Mouse (Mus musculus) right cerebral cortex, adult 2 months (tissue): ENCODE measurements at regions not wholly inside any gene's neighbourhood (a gene's known extent, or its start where the extent isn't known, plus 50 kb on each side); places are given as distances from the start of the nearest gene placed in this dataset.
"Not testable (repeated sequence)": the region's sequence is repeated elsewhere in the genome, so short reads cannot be mapped to it uniquely, and the experiment has no call there.

Experiments
- DNase-seq, 2 experiments: peaks; one replicate each; pipeline ENCODE4 v3.0.0; 2021 to 2022; ENCODE audit warnings: low spot score in 2 of 2

DNA sequence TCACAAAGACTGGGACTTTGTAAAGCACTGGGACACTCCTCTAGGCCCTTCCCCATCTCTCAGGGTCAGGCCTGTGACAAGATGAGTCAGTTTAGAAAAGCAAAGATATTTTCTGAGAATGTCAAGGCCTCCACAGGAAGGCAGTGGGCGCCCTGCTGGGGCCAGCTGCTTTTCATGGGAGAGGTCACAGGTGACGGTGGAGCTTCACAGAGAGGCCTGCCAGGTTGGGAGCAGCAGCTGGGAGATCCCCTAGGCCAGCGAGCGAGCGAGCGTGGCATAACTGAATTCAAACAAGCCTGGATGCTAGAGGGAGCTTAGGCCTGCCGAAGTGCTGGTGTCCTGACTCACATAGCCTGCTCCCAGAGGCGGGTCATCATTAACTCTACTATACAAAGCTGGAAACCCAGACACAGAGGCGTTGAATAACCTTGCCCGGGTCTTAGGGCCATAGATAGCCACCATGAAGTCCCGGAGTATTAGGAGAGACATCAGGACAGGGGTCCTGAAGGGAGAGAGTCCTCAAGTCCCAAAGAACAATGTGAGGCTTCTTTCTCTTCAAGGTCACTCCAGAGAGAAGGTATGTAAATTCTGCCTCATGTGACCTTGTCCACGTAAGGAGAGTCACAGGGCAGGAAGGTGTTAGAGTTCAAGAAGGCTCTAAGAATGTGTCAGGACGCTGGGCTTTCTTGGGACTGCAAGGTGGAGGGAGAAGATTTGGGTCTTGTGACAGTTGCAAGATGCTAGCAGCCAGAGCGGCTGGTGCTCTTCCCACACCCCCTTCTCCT is 174.3 kb upstream of the Sulf2 start:
- DNase-seq: no peak

DNA sequence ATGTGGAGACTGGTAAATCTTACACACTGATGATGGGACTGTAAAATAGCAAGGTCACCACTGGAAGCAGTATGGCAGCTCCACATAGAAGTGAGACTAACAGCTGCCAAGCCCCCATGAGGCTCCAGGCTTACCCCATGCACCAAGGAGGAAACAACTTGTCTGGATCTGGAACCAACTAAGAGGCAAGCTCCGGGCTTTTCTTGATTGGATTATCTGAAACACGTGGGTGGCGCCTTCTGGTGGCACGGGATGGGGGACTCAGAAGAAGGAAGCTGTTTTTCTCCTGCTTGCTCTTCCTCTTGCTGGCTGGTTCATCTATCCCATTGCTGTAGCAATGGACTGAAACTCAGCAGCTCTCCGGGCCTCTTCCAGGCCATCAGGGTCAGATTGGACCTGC is 171.5 kb upstream of the Sulf2 start:
- DNase-seq: no peak

DNA sequence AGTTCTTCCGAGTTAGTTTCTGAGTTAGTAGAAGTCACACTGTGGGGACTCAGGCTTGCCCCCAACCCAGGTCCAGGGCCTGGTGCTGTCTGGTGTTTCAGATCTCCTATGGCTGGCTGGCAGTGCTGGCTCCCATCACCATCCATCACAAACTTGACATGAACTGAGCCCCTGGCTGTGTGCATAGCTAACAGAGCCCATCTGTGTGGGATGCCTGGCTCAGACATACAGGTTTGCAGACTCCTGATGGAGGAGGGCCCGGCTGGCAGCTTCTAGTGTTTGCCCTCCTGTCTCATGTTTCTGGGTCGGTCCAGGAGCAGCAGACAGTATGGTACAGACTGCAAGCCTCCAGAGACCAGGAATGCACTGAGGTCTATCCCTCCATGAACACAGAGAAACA is 169.5 kb upstream of the Sulf2 start:
- no peak for DNase-seq

DNA sequence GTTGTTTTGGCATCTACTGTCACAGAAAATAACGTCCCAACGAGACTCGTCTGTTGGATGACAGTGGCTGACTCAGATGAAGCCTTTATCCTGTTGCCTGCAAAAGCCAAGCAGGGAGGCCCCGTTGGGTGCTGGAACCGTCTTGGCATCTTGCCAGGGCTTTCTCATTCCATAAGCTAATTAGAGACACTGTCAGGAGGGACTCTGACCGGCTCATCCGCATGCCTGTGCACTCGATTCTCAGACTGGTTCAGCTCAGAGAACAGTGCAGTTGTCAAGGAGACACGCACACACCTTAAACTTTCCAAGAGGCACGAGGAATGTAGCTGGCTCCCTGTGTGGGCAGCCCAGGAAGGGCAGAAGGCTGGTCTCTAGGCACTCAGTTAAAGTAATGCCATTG is 169.0 kb upstream of the Sulf2 start:
- peak; percentile 38 to 52 for DNase-seq

DNA sequence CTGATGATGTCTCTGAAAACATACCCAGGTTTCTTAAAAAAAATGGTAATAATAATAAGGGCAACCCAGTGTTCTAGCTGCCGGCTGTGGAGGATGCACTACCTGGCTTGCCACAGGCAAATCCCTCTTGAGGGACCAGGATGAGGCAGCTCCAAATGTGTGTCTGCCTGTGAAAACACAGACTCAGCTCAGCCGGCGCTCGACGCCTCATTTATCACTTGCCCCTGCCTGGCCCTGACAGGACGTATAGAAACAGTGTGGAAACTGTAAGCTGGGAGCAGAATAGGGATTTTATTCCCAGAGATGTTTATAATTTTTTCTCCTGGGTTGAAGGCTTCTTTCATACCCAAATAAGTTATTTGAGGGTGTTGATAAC is 167.2 kb upstream of the Sulf2 start:
- DNase-seq: no peak

DNA sequence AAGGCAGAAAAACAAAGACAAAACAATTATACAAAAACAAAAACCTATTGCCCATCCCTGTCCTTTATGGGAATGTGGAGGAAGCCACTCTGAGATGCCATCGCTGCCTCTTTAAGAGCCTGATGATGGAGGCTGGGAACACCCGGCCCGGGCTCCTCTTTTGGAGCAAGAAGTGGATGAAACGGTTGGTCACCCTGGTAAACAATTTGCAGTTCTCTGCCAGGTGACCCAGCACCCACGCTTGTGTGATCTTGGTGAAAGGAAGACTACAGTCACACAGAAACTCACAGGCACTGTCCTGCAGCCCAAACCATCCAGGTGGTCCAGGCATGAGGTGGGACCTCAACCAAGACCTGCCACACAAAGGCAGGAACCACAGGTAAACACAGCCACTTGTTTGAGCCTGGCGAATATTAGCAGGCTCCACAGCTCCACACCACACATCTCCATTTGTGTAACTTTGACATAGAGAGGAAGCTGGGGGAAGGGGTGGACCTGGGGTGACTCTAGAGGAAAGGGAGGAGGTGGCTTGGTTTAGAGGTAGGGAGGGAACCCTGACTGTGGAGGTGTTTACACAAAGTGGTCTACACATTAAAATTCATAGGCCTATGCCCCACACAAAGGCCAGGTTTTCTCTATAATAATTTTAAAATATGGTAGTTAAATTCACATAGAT is 166.7 kb upstream of the Sulf2 start:
- DNase-seq: no peak

DNA sequence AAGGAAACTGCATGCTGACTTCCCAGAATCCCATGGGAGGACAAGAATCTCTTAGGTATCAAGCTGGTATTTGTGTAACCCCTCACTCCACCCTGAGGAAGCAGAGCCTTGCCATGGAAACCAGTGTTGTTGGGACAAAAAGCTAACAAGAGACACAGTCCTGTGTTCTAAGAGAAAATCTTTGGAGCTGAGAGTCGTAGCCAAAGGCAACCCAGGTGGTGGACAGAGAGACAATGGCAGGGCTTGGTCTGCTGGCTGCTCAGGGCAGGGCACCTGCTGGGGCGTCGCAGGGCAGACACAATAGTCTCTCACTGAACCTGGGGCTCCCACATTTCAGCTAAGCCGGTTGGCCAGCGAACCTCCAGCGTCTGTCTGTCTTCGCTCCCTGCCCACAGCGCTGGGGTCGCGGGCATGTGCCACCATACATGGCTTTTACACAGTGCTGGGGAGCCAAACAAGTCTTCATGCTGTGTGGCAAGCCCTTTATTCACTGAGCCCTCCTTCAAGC is 161.0 kb upstream of the Sulf2 start:
- DNase-seq: no peak

DNA sequence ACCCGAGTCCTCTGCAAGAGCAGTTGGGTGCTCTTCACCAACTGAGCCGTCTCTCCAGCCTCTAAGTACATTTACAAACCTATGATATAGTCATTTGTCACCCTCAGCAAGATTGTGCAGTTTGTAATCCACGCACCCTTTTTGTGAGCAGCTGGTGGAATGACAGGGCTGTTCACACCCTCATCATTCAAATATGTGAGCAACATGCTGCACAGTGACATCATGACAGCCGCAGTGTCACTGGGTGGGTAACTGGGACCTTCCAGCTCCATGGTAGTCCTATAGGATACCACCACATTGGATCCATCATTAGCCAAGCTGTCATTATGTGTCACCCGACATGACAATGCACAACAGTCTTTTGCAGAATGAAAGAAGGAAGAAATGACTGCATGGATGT is 155.0 kb upstream of the Sulf2 start:
- peak in 1 of 2 experiments; percentile 16 for DNase-seq

DNA sequence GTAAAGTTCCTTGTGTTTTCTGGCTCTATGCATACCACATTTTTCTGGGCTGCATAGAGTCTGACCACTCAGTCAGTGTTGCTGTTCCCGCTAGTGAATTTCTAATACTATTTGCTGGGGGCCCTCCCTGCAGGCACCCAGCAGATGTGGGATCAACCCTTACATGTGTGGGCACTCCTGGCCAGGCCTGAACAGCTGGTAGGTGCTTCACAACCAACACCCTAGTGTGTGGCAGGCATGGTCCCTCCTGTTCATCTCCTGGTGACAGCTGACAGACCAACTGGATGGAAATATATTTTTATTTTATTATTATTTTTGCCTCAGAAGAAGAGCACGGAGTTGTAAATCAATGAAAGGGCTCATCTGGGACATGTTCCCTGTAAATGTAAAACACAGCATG is 154.4 kb upstream of the Sulf2 start:
- DNase-seq: no peak

DNA sequence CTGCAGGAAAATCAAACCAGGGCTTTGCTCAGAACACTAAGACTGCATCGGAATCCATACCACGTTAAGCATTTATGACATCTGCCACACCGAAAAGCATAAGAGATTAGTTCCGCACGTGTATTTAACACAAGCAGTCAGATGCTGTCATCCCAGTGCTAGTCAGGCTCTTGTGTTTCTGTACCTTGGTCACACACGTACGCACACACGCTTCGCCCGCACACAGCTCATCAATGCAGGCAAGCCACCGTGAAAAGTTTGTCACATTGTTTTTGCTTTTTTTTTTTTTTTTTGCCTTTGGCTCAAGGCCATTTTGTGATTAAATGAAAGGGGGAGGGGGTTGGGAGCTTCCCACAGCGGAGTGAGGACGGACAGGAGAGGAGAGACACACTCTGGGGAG is 152.1 kb upstream of the Sulf2 start:
- no peak for DNase-seq

DNA sequence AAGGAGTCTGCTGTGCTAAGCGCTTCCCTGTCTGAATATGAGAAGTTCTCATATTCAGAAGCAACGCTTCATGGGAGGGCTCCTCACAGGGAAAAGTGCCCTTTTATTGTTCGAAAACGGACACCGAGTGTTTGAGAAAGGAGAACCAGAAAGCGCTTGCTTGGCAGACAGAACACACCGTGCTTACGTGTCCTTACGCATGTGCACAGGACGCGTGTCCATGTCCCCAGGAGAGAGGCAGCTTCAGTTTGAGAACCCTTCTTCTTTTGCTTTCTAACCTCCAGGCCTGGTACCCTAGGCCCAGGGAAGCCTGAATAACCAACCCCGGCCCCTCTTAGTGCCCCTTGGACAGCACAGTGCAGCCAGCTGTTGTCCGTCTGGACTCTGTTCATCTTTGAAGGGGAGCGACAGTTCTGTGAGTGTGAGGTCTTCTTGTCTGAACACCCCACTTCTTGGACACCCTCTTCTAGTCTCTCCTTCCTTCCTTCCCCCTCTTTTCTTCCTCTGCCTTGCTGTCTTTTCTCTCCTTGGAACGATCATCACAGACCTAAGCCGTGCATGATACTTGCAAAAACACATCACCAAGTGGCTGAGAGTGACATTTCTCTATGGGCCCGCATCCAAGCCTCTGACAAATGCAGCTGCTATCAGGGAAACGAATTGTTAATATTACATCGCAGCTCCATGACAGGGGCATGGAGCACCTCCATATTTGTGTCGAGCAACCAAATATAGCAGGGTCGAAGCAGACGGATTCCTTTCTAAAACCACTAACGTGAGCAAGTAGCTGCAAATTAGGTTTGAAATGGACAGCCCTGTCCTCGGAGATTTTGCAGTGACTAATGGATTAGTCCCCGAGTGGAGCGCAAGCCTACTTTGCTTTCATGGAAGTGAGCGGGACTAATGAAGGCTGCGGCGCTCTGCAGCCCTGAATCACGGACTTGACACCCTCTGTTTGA is 149.9 kb upstream of the Sulf2 start:
- DNase-seq: peak in 1 of 2 experiments; percentile 9

DNA sequence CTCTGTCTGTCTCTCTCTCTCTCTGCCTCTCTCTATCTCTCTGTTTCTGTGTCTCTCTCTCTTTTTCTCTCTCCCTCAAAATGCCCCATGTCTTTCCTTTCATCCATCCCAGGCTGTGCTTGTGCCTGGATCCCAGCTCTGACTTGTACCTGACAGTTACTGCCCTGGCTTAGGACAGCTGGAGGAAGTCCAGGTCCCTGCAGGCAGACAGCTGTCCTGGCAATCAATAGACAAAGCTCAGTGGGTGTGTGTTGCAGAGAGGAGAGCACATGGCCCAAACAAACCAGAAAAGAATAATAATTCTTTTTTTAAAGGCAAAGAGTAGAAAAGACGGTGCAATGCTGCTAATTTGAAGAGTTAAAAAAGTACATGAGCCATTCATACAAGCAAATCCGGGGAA is 148.4 kb upstream of the Sulf2 start:
- DNase-seq: no peak

DNA sequence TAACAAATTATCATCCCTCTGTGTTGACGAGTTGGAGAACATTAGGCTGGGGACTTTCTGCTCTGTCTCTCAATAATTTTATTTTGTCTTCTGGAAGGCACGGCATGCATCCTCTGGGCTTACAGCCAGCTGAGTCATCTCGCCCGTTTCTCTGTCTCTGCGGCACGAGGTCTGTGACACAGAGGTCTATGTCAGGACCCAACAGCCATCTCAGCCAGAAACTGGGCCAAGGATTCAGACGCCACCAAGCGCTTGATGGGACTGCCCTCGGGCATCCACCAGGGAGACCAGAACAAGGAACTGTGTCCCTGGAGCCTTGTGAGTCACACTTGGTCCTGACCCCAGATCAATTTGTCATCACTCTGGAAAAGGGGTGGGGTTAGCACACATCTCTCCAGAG is 145.7 kb upstream of the Sulf2 start:
- DNase-seq: peak; percentile 12 to 25

DNA sequence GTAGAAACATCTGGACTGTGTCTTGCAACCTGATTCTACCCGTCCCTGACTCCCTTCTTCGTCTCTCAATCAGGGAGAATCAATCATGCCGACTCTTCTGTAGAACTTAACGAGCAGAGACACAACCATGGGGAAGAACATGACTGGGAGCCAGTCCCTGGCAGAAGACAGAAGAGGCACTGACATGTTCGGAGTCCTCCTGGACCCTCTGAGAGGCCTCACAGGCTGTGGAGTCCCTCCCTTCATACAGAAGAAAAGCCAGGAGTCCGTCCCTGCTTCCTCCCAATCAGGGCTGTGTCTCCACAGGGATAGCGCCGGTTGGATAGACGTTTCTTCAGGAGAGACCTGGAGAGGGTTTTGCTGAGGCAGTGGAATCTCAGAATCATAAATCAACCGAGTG is 139.2 kb upstream of the Sulf2 start:
- DNase-seq: no peak

DNA sequence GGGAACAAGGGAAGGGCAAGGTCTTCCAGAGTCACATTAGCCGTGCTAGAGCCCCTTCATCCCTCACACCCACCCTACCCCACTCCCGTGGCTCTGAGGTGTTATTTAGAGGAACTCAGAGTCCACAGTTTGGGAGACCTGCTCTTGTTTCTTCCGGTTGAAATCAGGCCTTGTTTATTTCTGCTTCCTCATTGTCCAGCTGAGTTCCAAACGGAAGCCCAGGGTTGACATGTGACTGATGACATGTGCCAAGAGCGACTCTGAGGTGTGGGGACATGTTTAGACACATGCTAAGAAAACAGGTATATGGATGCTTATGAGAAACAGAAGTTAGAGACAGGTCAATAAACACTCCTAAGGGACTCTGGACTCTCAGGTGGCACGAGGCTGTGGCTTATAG is 137.5 kb upstream of the Sulf2 start:
- no peak for DNase-seq

DNA sequence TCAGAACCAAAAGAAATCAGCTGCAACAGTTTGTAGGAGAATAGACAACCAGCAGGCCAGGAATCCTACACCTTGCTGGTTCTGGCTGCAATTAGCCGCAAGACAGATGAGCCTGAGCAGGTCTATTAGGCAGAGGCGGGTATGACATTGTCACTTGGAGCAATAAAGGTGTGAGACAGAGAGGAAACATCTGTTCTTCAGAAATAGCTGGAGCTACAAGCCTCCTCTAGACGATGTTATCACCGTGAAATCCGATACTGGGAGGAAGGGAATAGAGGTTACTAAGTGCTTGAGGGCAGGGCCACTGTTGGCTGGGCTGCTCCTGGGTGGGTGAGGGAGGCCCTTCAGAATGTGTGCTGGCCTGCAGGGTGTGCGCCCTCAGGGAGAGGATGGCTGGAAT is 135.8 kb upstream of the Sulf2 start:
- DNase-seq: no peak

DNA sequence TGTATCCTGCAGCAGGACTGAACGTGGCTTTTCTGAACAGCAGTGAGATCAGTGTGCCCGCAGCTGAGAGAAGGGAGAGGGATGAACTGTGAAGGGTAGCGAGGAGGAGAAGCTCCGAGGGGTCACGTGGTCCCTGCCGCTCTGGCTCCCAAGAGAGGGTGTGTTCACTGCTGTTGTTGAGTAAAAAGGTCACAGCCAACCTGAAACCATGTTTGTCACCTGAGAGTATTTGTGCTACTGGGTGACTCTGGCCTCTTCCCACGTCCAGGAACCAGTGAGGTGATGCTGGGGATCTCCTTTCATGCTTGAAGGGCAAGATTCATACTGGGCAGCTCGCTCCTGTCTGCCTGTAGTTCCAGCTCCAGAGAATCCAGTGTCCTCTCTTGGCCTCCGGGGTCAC is 135.4 kb upstream of the Sulf2 start:
- DNase-seq: no peak

DNA sequence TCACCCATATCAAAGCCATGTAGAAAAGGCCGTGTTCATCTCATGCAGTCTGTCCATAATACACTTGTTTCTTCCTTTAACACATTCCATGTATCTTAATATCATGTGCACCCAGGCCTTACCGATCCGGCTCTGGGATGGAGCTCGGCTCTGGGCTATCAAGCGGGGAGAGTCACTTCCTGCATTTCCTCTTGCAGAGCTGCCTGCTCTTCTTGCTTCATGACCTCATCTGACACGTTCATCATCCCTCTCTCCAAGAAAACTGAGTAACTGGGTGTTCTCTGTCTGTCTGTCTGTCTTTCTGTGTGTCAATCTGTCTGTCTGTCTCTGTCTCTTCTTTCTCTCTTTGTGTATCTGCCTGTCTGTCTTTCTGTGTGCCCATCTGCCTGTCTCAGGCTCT is 133.7 kb upstream of the Sulf2 start:
- no peak for DNase-seq

DNA sequence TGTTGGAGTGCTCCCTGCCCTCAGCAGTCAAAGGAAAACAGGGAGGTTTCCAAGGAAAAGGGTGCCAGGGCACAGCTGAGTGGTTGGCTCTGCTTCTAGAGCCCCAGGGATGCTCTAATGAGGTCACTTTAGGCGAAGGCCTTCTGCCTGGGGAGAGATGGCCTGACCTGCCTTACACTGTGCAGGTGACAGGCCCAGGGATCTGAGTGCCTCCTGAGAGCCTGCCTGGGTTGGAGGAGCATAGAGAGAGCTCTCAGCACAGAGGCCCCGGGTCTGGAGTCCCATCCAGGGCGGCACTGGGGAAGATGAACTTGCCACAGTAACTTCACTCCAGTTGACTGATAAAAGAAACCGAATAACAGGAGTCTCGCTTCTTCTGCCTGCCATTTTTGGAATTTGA is 125.7 kb upstream of the Sulf2 start:
- DNase-seq: not testable (repeated sequence)

DNA sequence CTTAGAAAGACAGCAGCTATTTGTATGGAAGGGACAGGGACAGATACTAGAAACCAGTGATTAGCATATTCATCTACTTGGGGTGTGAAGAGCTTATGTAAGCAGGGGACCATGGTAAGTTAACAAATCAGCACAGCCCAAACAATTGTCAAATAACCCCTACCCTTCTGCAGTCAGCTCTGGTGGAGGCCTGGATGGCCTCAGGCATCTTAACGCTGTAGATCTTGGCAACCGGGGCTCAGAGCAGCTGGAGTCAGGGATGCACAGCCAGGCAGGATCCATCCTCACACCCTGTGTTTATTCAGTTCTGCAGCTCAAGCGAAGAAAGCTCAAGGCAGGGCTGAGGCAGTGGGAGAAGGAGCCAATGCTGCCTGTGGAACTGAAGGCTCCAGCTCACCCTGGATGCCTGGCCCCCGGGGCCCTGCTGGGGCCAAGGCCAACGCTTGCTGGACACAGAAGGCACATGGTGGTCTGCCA is 125.2 kb upstream of the Sulf2 start:
- no peak for DNase-seq

DNA sequence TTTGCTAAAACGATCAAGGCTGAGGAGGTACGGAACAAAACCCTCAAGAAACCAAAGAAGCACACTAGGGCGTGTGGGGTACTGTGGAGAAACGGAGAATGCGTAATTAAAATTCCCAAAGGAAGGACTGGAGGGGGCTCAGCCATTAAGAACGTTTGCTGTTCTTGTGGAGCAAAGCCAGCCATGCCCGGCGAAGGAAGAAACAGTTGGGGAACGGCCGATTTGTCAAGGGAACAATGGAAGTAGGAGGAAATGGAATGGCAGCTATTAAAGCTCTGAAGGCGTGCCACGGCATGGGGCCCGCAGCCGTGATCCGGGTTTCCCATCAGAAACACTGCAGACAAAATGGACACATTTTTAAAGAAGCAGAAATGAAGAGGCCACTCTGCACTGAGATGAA is 124.2 kb upstream of the Sulf2 start:
- no peak for DNase-seq

DNA sequence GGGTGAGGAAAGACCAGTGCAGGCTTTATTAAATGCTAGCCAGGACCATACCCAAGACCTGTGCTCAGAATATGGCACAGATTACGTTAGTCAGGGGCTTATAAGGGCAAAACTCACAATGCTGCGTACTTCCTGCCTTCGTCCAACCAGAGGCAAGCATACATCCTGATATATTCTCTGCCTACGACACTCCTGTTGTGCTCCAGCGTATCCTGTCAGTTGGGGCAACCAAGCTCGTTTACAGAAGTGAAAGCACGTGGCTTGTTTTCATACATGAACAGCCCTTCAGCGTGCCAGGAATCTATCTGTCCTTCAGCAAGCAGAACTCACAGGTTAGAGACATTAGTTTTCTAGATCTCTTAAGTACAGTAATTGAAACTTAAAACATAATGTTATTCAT is 119.9 kb upstream of the Sulf2 start:
- DNase-seq: no peak
